Comparison of ENCODE assay signal across 16 mouse cellular contexts in the genomic region with DNA sequence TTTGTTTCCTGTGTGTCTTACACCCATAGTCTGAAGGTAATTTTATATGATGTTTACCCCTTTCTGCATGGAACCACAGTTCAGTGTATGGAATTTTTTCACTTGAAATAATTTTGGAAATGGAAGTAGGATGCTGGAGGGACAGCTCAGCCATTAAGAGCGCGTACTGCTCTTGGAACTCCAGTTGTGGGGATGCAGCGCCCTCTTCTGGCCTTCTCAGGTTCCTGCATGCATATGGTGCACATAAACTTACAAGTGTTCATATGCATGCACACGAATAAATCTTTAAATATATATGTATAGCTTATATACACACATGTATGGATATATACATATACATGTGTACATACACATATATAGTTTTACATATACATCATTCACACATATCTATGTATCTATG. TPM values are rescaled to one million over a fixed set of nuclear protein-coding genes. Genes with fewer than 3 reads are reported as not detected.
DNase-seq lines count a peak whose midpoint lies in the region; ATAC-seq and TF ChIP-seq lines count a peak whose summit lies in the region.
"Had no signal": no experiment of that assay in that cellular context is flagged by ENCODE, and none has a peak within 500 bp of the region (broad histone marks: within the 10 kb centered on the region; RNA-seq: fewer than 3 reads in every experiment).

No protein-coding gene starts in this region.

- no peak for DNase-seq in heart, adult 2 months
- DNase-seq in heart, postnatal 14 days = no peak
- no peak for DNase-seq in lung, embryonic 14.5 days
- DNase-seq in lung, postnatal 36 days = no peak
- DNase-seq in G1E (ENCODE audit: low spot score) = no peak
- peak; percentile 29 for DNase-seq in splenic B cell, adult 2 months (ENCODE audit: low read depth, low spot score)
- DNase-seq in spleen, adult 18-20 months = no peak
- no peak for DNase-seq in heart, postnatal 25 days (ENCODE audit: low spot score)
- DNase-seq: cerebellum, postnatal 36 days; gastrocnemius, postnatal 14 days had no signal

- ATAC-seq in lung, embryonic 14.5 days (ENCODE audit: insufficient read depth) = no peak
- no peak for ATAC-seq in G1E (ENCODE audit: extremely low read depth, insufficient number of reproducible peaks, low FRiP score, poor library complexity, severe bottlenecking)
- ATAC-seq: forebrain, embryonic 14.5 days; hindbrain, embryonic 16.5 days had no signal

- TF ChIP-seq POLR2A in heart, adult 2 months (IDR thresholded peaks at IDR 0.05; ENCODE audit: insufficient read depth, low read depth, low read length) = no peak

- intact Hi-C loops in heart, adult 2 months (cut with DNase I) = no loop called here
- intact Hi-C loops in heart, postnatal 14 days (cut with DNase I) = no loop called here
- intact Hi-C loops in heart, postnatal 25 days (cut with DNase I) = no loop called here

- H3K4me2 ChIP-seq in lung, embryonic 14.5 days = no peak overlapping the region
- H3K4me2 ChIP-seq: embryonic facial prominence, embryonic 15.5 days; heart, embryonic 13.5 days; neural tube, embryonic 12.5 days; stomach, embryonic 15.5 days had no signal

- H3K4me3 ChIP-seq in heart, adult 2 months = no peak overlapping the region
- H3K4me3 ChIP-seq in lung, embryonic 14.5 days (ENCODE audit: low read depth, low read length) = no peak overlapping the region
- H3K4me3 ChIP-seq in G1E (ENCODE audit: low read depth, low read length) = no peak overlapping the region
- H3K4me3 ChIP-seq: embryonic facial prominence, embryonic 15.5 days; heart, embryonic 13.5 days; neural tube, embryonic 12.5 days; stomach, embryonic 15.5 days had no signal

- no peaks in the 10 kb centered on the region for H3K27me3 ChIP-seq in heart, adult 2 months (ENCODE audit: control insufficient read depth, insufficient read depth, low read length)
- H3K27me3 ChIP-seq in lung, embryonic 14.5 days (ENCODE audit: insufficient read depth, low read length) = no peaks in the 10 kb centered on the region
- no peaks in the 10 kb centered on the region for H3K27me3 ChIP-seq in G1E (ENCODE audit: insufficient read depth, low read length)
- H3K27me3 ChIP-seq in splenic B cell, adult 2 months (ENCODE audit: control insufficient read depth, insufficient read depth, low read length, poor library complexity, severe bottlenecking) = no peaks in the 10 kb centered on the region
- H3K27me3 ChIP-seq: embryonic facial prominence, embryonic 15.5 days; heart, embryonic 13.5 days; neural tube, embryonic 12.5 days; stomach, embryonic 15.5 days had no signal

- H3K36me3 ChIP-seq in heart, adult 2 months (ENCODE audit: control insufficient read depth, insufficient read depth, low read length) = no peaks in the 10 kb centered on the region
- H3K36me3 ChIP-seq in lung, embryonic 14.5 days (ENCODE audit: insufficient read depth) = no peaks in the 10 kb centered on the region
- peaks cover 97% of the 10 kb centered on the region for H3K36me3 ChIP-seq in G1E (replicated peaks)
- H3K36me3 ChIP-seq in splenic B cell, adult 2 months (ENCODE audit: control insufficient read depth, insufficient read depth, low read length, poor library complexity, severe bottlenecking) = peaks cover 9% of the 10 kb centered on the region
- H3K36me3 ChIP-seq: neural tube, embryonic 12.5 days; stomach, embryonic 15.5 days had no signal

- 87% methylated on average over 4 of the region's 4 CpGs for WGBS in heart, adult 2 months
- 81% methylated on average over 4 of the region's 4 CpGs for WGBS in lung, embryonic 14.5 days

- no peaks in the 10 kb centered on the region for H3K4me1 ChIP-seq in heart, adult 2 months (ENCODE audit: control insufficient read depth, insufficient read depth, low read length)
- no peaks in the 10 kb centered on the region for H3K4me1 ChIP-seq in lung, embryonic 14.5 days (ENCODE audit: insufficient read depth)
- peaks cover 12% of the 10 kb centered on the region for H3K4me1 ChIP-seq in G1E (ENCODE audit: insufficient read depth, low read depth, low read length)
- H3K4me1 ChIP-seq: embryonic facial prominence, embryonic 15.5 days; neural tube, embryonic 12.5 days; stomach, embryonic 15.5 days had no signal

- no peak overlapping the region for H3K9ac ChIP-seq in heart, adult 2 months (ENCODE audit: low read depth, low read length)
- H3K9ac ChIP-seq in lung, embryonic 14.5 days = no peak overlapping the region
- H3K9ac ChIP-seq: embryonic facial prominence, embryonic 15.5 days; heart, embryonic 13.5 days; neural tube, embryonic 12.5 days; stomach, embryonic 15.5 days had no signal

- no peak overlapping the region for H3K27ac ChIP-seq in heart, adult 2 months
- H3K27ac ChIP-seq in lung, embryonic 14.5 days (ENCODE audit: low read depth) = no peak overlapping the region
- H3K27ac ChIP-seq: embryonic facial prominence, embryonic 15.5 days; heart, embryonic 13.5 days; neural tube, embryonic 12.5 days; stomach, embryonic 15.5 days had no signal

- peak; percentile 48 for TF ChIP-seq CTCF in heart, adult 2 months (IDR thresholded peaks at IDR 0.05)
- TF ChIP-seq CTCF in lung, embryonic 14.5 days (IDR thresholded peaks at IDR 0.05; ENCODE audit: low read depth) = peak; percentile 37
- TF ChIP-seq CTCF in G1E (IDR thresholded peaks at IDR 0.05; ENCODE audit: low read depth, low read length) = peak; percentile 27; the same call in 1 of the 2 replicates

- no peaks in the 10 kb centered on the region for H3K9me3 ChIP-seq in lung, embryonic 14.5 days (ENCODE audit: low read depth, low read length)
- H3K9me3 ChIP-seq in G1E (replicated peaks) = peaks cover 2% of the 10 kb centered on the region; the same call in 1 of the 2 replicates
- H3K9me3 ChIP-seq: embryonic facial prominence, embryonic 15.5 days; heart, embryonic 13.5 days; neural tube, embryonic 12.5 days; stomach, embryonic 15.5 days had no signal

- no peak for TF ChIP-seq EP300 in heart, adult 2 months (IDR thresholded peaks at IDR 0.05; ENCODE audit: insufficient read depth, low read depth, low read length)

- H3K79me2 ChIP-seq in heart, adult 2 months (replicated peaks; ENCODE audit: control insufficient read depth, insufficient read depth, low read length) = no peaks in the 10 kb centered on the region

RNA-seq across cellular contexts. Expression of gene Tmco4, which starts 24.4 kb away (rescaled TPM):
- 10 to 100 TPM in 1 of 2 experiments, 1 to 10 TPM in 1; 9.2 to 11.7 TPM for total RNA-seq in heart, adult 2 months (2021)
- polyA plus RNA-seq in heart, adult 2 months (2012; rRNA removed) = 8.4 and 12.2 TPM in 2 replicates
- 1 to 10 TPM; 7.9 to 8.4 TPM for total RNA-seq in heart, postnatal 14 days (2021)
- 2.6 and 3.7 TPM in 2 replicates for polyA plus RNA-seq in lung, embryonic 14.5 days (2014; fragmentation: Nextera tagmentation; extraction: Ambion mirVana)
- 8.8 and 11.6 TPM in 2 replicates for total RNA-seq in G1E (2014; fragmentation: Nextera tagmentation)
- total RNA-seq in G1E (2017) = 16.3 and 16.5 TPM in 2 replicates
- polyA plus RNA-seq in G1E (2012) = 17.1 and 19.8 TPM in 2 replicates
- 10 to 100 TPM in 1 of 2 experiments, 1 to 10 TPM in 1; 7.5 to 10.1 TPM for total RNA-seq in heart, postnatal 25 days (2021)

RNA-seq across cellular contexts. Expression of gene Rnf186, which starts 30.2 kb away (rescaled TPM):
- not detected for total RNA-seq in heart, adult 2 months (2021)
- polyA plus RNA-seq in heart, adult 2 months (2012; rRNA removed) = 2.0 TPM in 1 of 2 replicates, not detected in the other
- total RNA-seq in heart, postnatal 14 days (2021) = under 1 TPM in 1 of 2 experiments, not detected in 1; 0.22 TPM
- polyA plus RNA-seq in lung, embryonic 14.5 days (2014; fragmentation: Nextera tagmentation; extraction: Ambion mirVana) = 0.24 and 0.69 TPM in 2 replicates
- total RNA-seq in G1E (2014; fragmentation: Nextera tagmentation) = not detected in 2 replicates
- total RNA-seq in G1E (2017) = 0.12 and 0.27 TPM in 2 replicates
- polyA plus RNA-seq in G1E (2012) = not detected in 2 replicates
- not detected for total RNA-seq in heart, postnatal 25 days (2021)
- total RNA-seq: gastrocnemius, postnatal 14 days had no signal
- polyA plus RNA-seq: forebrain, embryonic 14.5 days; heart, embryonic 13.5 days; hindbrain, embryonic 16.5 days; neural tube, embryonic 12.5 days had no signal
